Mouse (Mus musculus) Muller cell, postnatal 12 days (primary cell): Measurements from ENCODE around the gene Uts2b.
A peak's percentile ranks its signal among the peaks of the same experiment; 100 is the strongest.

Experiments used
- DNase-seq: peaks from one replicate; pipeline ENCODE4 v3.0.0-alpha.2; 2015; ENCODE audit errors: inconsistent ontology term

Gene Uts2b

GRCm38 (mm10) chr16:27370191-27370590, at the start of gene Uts2b:
Gene Uts2b (minus strand): TSS chr16:27370239.
- DNase-seq: no peak

DNA sequence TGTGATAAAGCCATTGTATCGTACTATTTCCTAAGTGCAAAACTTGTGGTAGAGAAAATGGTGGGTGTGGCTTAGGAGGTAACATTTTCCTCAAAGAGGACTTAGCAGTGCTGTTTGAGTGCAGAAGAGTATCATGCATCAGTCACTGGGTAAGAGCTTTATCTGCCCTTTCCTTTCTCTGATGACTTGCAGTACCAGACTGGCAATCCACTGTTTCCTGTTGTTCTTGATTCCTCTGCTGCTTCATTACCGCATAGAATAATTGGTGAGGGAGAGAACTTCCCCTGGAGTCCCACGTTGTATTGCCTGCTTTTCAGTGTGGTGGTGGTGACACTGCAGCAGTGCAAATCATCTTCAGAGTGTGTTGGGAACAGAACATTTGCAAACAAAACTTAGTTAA, 47.6 kb upstream of the Uts2b start:
- no peak for DNase-seq

GRCm38 (mm10) chr16:27416937-27417584, 47.0 kb upstream of the Uts2b start:
- DNase-seq: no peak

- no peak for DNase-seq
These were observed 34.1 kb upstream of the Uts2b start for GRCm38 (mm10) chr16:27404107-27404506.

DNA sequence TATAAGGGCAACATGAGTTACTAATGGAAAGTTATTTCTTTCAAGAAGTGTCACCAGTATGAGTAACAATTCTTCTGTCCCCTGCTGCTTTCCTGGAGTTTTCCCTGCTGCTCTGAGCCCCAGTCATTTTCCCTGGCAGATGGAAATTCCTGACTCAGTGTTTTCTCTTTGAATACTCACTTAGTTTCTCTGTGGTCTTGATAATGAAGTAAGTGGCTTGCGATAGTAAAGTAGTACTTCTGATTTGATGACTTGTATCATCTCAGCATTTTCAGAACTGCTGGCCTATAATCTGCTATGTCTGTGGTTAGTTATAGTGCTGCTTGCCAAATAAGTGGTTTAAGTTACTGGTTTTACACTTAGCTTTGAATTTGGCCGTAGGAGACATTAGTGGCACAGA, 31.5 kb upstream of the Uts2b start:
- peak; percentile 39 for DNase-seq

DNA sequence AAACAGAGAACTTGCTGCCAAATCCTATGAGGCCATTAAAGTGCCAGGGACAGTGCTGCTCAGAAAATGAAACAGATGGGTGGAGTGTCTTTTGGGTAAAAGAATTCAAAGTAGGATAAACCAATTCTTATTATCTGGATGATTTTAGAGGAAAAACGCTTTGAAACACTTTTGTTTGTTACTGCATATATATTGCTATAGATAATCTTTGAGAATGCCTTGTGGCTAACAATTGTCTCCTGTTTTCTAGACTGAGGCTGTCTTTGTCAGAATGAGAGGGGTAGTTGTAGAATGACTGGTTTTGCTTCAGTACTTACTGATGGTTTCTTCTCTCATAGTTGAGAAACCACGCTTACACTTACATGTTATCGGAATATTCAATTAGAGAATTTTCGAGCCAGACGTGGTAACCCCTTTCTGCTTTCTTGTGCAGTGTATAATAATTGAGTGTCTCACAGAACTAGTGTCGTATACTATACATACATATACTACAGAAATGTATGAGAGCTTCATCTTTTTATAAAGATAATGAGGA, 29.7 kb upstream of the Uts2b start:
- DNase-seq: no peak

DNA sequence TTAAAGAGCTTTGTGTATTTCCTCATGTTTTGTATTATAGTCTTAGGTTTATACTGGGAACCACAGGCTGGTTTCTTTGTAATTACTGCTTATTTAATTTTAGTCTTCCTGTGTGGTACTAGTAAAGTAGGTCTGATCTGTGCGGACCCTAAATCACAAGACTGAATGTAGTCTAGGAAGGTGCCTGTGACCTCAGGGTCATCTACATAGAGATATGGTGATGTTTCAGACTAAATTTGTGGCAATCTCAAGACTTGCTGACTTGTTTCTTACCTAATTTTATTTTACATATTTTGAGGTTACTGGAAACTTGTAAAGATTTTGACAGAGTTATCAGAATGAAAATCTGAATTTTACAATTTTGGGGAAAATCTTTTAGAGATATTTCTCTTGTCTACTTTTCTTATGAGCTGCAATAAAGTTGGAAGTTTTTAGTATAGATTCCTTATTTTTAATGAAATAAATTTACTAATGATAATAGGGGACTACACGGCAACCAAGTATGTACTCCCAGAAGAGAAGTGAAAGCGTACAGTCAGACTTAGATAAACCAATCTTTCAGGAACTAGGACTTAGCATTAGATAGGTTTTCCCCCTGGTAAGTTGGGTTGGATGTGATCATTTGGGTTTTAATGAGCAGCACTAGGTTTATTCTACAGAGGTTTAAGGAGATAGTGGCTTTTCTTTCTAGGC, 29.1 kb upstream of the Uts2b start:
- no peak for DNase-seq

DNA sequence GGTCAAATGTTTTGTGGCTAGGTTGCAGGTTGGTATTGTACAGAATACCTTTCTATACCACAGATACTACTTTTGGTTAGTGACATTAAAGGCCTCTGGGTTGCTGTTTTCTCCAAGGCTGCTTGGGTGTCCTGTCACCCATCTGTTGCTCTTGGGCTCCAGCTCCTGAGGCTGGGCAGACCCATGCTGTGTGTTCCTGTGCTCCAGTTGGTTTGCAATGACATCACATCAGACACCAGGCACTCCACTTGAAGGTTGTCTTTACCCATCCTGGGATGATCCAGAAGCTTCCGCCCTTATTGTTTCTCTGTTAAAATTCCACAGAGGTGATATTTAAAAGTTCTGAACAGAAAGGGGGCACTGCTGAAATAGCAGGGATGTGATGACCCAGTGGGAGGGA, 26.9 kb upstream of the Uts2b start:
- no peak for DNase-seq

DNA sequence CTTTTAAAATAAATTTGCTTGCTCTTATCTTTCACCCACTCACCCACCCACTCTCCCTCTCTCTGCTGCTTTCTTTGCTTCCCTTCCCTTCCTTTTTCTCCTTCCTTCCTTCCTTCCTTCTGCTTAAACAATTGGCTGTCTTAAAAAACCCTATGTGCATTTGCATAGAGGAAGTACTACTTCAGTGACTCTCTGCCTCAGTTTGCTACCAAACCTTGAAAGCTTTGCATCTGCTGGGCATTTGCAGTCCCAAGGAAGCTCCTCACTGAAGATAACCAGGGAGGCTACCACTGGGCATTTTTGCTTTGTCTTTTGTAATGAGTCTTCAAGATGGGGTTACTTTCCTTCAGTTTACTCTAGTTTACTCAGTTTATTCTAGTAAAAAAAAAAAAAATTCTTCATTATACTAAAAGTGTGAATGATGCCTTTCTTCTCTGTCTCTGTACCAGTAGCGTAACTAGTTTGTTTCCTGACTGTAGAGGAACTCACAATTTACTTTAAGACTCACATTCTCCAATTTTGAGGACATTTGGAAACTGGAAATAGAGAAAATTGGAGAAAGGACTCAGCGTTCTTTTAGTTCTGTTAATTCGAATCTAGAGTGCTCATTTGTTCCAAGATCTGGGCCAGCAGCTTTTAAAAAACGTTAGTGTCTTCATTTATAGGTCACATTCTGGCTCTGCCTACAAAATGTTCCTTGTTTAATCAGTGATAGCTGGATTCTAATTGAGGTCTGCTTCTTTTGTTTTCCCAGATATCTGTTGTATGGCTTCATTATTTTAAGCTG, 25.4 kb upstream of the Uts2b start:
- DNase-seq: no peak

GRCm38 (mm10) chr16:27391845-27392244, 21.8 kb upstream of the Uts2b start:
- DNase-seq: no peak

DNA sequence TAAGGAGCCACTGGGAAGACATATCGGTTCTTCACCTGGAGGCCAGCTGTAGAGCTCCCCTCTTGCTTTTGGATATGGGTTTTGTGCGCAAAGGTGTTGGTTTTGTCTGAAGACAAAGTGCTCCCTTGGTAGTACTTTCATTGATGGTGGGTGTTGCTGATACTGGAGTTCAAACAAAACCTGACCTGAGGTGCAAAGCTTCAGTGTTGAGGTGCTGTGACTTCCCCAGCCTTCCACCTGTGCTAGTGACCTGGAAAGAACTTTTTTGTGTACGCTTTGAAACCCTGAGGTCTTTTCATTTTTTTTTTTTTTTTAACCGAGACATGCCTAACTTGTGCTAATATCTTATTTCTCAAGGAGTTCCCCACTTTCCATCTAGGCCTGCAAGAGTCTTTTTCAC, 20.3 kb upstream of the Uts2b start:
- DNase-seq: no peak

DNA sequence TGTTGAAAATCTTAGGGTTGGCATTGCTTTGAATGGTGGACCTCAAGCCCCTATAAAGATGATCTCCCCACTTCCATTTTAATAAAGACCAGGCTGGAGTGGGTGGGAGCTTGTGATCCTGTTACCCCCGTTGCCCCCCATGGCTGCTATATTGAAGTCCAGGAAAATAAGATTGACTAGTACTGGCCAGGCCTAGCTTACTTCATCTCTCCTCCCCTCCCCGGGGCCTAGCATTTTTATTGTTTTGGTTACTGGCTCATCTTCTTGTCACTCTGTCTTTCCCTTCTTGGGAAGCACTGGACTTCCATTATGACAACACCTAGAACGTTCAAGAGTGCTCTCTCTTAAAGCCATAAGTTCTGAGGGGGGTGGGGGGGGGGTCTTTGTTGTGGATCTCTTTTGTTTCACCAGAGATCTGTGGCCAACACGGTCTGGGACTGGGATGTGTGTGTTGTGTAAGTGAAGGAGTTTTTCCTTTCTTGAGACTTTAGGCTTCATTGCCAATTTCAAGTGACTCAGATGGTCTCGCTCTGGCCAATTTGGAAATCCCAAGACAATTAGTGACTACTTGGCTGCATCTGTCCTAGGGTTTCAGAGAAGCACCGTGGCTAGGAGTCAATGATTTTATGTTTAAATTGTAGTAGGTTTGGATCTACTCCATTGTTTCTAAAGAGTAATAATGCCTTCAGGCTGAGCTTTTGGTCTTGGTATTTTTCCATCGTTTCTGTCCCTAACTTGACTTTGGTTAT, 19.7 kb upstream of the Uts2b start:
- peak; percentile 69 for DNase-seq

DNA sequence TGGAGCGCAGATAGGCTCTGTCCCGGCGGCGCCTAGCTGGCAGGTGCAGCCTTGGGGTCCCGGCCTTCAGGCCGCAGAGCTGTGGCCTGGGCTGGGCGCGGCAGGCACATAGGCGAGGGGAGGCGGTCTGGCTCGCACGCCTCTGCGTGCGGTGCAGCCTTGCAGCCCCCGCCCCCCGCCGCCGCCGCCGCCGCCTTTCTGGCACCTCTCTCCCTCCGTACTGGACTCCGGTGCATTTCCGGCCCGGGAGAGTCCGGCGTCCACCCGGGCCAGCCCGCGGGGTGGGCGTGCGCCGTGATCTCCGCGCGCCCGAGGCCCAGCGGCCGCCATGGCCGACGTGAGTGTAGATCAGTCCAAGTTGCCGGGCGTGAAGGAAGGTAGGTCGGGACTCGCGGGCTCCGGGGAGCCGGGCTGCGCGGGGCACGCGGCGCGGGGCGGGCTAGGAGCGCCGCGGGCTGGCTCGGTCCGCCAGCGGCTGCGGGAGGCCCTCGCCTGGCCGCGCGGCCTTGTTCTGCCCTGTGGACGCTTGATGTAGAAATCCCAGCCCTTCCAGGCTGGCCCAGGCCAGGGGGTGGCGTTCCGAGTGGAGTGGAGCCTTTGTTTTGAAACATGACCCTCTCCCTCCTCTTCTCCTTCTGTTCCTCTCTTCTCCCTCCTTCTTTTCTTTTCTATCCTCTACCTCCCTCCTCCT, 18.9 kb upstream of the Uts2b start, which contains the start of gene Ccdc50:
Ccdc50 (plus strand) TSS at position 109 of the 691 bp plus-strand sequence.
- peak; percentile 90 for DNase-seq

GRCm38 (mm10) chr16:27387634-27388611, 17.9 kb upstream of the Uts2b start:
- DNase-seq: peak; percentile 52

GRCm38 (mm10) chr16:27386850-27387407, 16.9 kb upstream of the Uts2b start:
- DNase-seq: no peak

DNA sequence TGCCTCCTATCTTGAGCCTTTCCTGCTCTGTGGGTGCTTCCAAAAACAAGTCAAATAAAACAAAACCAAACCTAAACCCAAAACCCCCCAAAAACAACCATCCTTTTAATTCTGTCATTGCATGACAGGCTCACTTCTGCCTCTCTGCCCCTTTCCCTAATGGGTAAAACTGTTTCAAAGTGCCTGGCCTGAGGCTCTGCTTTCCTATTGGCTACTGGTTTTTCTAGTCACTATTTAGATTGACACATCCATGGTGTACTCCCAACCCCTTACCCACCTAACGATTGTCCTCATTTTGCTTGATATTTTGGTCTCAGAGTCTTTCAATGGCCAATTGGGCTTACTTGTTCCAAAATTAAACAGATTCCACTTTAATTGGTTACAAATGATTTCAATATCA, 15.6 kb upstream of the Uts2b start:
- DNase-seq: no peak

GRCm38 (mm10) chr16:27384893-27385603, 15.0 kb upstream of the Uts2b start:
- peak; percentile 80 for DNase-seq

DNA sequence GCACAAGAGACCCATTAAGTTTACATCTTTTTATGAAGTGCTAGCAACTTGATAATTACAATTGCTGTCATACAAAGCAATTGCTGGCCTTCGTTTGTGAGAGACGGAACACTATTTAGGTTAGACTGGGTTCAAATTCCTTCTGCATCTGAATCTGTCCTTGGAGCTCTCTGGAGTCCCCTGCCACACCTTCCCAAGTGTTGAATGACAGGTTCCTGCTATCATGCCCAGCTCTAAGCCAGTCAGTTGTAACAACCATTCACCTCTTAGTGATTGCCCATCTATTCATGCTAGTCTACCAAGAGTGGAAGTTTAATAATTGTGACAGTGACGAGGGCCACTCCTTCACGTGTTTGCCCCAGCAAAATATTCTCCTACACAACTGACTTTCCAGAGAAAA, 12.2 kb upstream of the Uts2b start:
- no peak for DNase-seq

DNA sequence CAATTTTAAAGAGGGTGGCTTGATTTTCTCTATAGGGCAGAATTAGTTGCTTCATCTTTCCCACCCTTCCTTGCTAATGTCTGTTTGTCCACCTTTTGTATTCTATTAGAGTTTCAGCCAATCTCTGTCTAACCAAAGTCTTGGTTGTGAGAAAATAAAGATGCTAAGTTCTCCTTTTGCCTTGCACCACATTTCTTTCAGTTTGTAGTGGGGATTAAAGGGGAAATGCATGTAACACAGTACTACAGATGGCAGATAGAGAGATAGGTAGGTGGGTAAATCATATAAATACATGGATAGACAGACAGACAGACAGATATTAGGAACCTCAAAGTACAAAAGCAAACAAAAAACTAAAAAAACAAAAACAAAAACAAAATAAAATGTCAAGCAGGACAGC, 6.5 kb upstream of the Uts2b start:
- no peak for DNase-seq
